Mouse (Mus musculus): ENCODE measurements at regions not wholly inside any gene's neighbourhood (a gene's known extent, or its start where the extent isn't known, plus 50 kb on each side); places are given as distances from the start of the nearest gene placed in this dataset.

GRCm38 (mm10) chr12:105903072-105903471 lies 107.0 kb upstream of the Vrk1 start:
- TF ChIP-seq CTCF (IDR thresholded peaks at IDR 0.05; ENCODE audit: low read depth) = no peak
- TF ChIP-seq EP300 (IDR thresholded peaks at IDR 0.05; ENCODE audit: low read depth) = no peak
